Mouse (Mus musculus) liver, adult 2 months (tissue): ENCODE data around the gene AI481877. TPM values are rescaled to one million over a fixed set of nuclear protein-coding genes. Genes with fewer than 3 reads are reported as not detected.

Experiments used
- DNase-seq: peaks from one replicate; pipeline ENCODE4 v3.0.0-alpha.2; 2011; ENCODE audit warnings: low read depth, low spot score; ENCODE audit errors: extremely low read depth
- H3K27ac ChIP-seq: fragments of 200-500 bp; replicated peaks from 2 replicates; pipeline ENCODE4 v1.5.1; 2012; ENCODE audit warnings: low read depth, mild to moderate bottlenecking, control low read depth, inconsistent platforms, low read length; ENCODE audit not compliant: insufficient read depth
- H3K27me3 ChIP-seq: fragments of 200-500 bp; 2 replicates; pipeline ENCODE4 v1.6.1; 2012; ENCODE audit warnings: mild to moderate bottlenecking, moderate library complexity, low read length, inconsistent platforms; ENCODE audit not compliant: control insufficient read depth, insufficient read depth
- H3K36me3 ChIP-seq: fragments of 200-500 bp; 2 replicates; pipeline ENCODE4 v1.6.1; 2012; ENCODE audit warnings: low read length, inconsistent platforms; ENCODE audit not compliant: control insufficient read depth, insufficient read depth
- H3K4me1 ChIP-seq: fragments of 200-500 bp; 2 replicates; pipeline ENCODE4 v1.6.1; 2011; ENCODE audit warnings: low read length; ENCODE audit not compliant: control insufficient read depth, insufficient read depth
- H3K4me3 ChIP-seq: fragments of 200-500 bp; 2 replicates; pipeline ENCODE4 v1.5.1; 2011; ENCODE audit warnings: low read depth, mild to moderate bottlenecking, control low read depth, low read length, moderate library complexity; ENCODE audit not compliant: insufficient read depth
- H3K79me2 ChIP-seq: fragments of 200-500 bp; 2 replicates; pipeline ENCODE4 v1.6.1; 2012; ENCODE audit warnings: inconsistent platforms, mild to moderate bottlenecking, low read length, moderate library complexity; ENCODE audit not compliant: control insufficient read depth, insufficient read depth
- H3K9ac ChIP-seq: fragments of 200-500 bp; 2 replicates; pipeline ENCODE4 v1.6.1; 2012; ENCODE audit warnings: low read depth, mild to moderate bottlenecking, control low read depth, inconsistent platforms, low read length
- CTCF ChIP-seq: fragments of 200-500 bp; IDR thresholded peaks from 2 replicates; pipeline ENCODE4 v1.5.1; 2011; ENCODE audit warnings: low read depth, low read length, control low read depth
- POLR2A ChIP-seq: fragments of 200-500 bp; IDR thresholded peaks from 2 replicates; pipeline ENCODE4 v1.6.1; 2011; ENCODE audit warnings: low read length, control low read depth; ENCODE audit not compliant: insufficient read depth; ENCODE audit errors: extremely low read depth
- WGBS: fragments of 180-500 bp; shearing (Covaris S2); methylation state at CpG from one replicate; pipeline ENCODE4 v1.1.7; 2018; 5-methylcytosine and 5-hydroxymethylcytosine counted together
- polyA plus RNA-seq: library from polyadenylated mRNA; depleted of rRNA; stranded (reverse); fragments of >200 nt; gene quantifications from 2 replicates; pipeline ENCODE4 v1.2.3, GENCODE M21; 2012
- total RNA-seq: library from RNA; depleted of rRNA; stranded (reverse); fragments of >200 nt; gene quantifications from 2 replicates; pipeline ENCODE4 v1.2.3, GENCODE M21; 2014

Gene AI481877
- total and polyA plus RNA-seq, 2 experiments = not detected

- under 1% methylated on average over 84 of the region's 89 CpGs for WGBS
- no peaks in the 10 kb centered on the region for H3K36me3 ChIP-seq
- H3K79me2 ChIP-seq = peaks cover 21% of the 10 kb centered on the region; the same call in 1 of the 2 replicates
- no peak for TF ChIP-seq CTCF
- TF ChIP-seq POLR2A = peak; percentile 80
- peaks cover 23% of the 10 kb centered on the region for H3K4me1 ChIP-seq
- peak; percentile 65 for DNase-seq
- H3K4me3 ChIP-seq = peak within 1 kb of the TSS; percentile 62
- peak within 1 kb of the TSS; percentile 97 for H3K9ac ChIP-seq
- H3K27me3 ChIP-seq = no peaks in the 10 kb centered on the region
- H3K27ac ChIP-seq = peak within 1 kb of the TSS; percentile 96
Observed at GRCm38 (mm10) chr4:59002948-59003805, 135.6 kb downstream of the AI481877 start, which contains the start of gene Gm20503. TSS of gene Gm20503 (plus strand) at chr4:59003210.

- Histone ChIP-seq H3K27ac (no peak overlapping the region), H3K4me1 (peaks cover 11% of the 10 kb centered on the region), H3K27me3 (no peaks in the 10 kb centered on the region), H3K36me3 (no peaks in the 10 kb centered on the region), H3K9ac (no peak overlapping the region), H3K79me2 (peaks cover 12% of the 10 kb centered on the region; the same call in 1 of the 2 replicates), H3K4me3 (no peak overlapping the region)
- TF ChIP-seq CTCF (peak; percentile 35; the same call in 1 of the 2 replicates), POLR2A (no peak)
- 4% methylated on average over 2 of the region's 2 CpGs for WGBS
- DNase-seq = peak; percentile 72
Observed at GRCm38 (mm10) chr4:59000614-59001013, 138.2 kb downstream of the AI481877 start.

- H3K79me2 ChIP-seq = peaks cover 8% of the 10 kb centered on the region; the same call in 1 of the 2 replicates
- TF ChIP-seq POLR2A (no peak), CTCF (peak; percentile 81)
- peaks cover 4% of the 10 kb centered on the region for H3K4me1 ChIP-seq
- H3K27ac ChIP-seq = no peak overlapping the region
- H3K27me3 ChIP-seq = no peaks in the 10 kb centered on the region
- H3K4me3 ChIP-seq = no peak overlapping the region
- WGBS = 0% methylated on average over 2 of the region's 2 CpGs
- peak; percentile 72 for DNase-seq
- H3K9ac ChIP-seq = no peak overlapping the region
- no peaks in the 10 kb centered on the region for H3K36me3 ChIP-seq
Observed at GRCm38 (mm10) chr4:58999686-59000085, 139.1 kb downstream of the AI481877 start.

GRCm38 (mm10) chr4:58998688-58999087 lies 140.1 kb downstream of the AI481877 start:
- Histone ChIP-seq H3K4me1 (peaks cover 2% of the 10 kb centered on the region), H3K27ac (no peak overlapping the region), H3K4me3 (no peak overlapping the region), H3K27me3 (no peaks in the 10 kb centered on the region), H3K36me3 (no peaks in the 10 kb centered on the region), H3K9ac (no peak overlapping the region), H3K79me2 (peaks cover 3% of the 10 kb centered on the region; the same call in 1 of the 2 replicates)
- 76% methylated on average over 1 of the region's 1 CpGs for WGBS
- no peak for TF ChIP-seq CTCF
- TF ChIP-seq POLR2A = no peak
- DNase-seq = no peak

- DNase-seq = no peak
- Histone ChIP-seq H3K36me3 (no peaks in the 10 kb centered on the region), H3K9ac (no peak overlapping the region), H3K4me1 (no peaks in the 10 kb centered on the region), H3K27me3 (0 out of 2 replicates have a peak, but pooled peaks cover 2% of the 10 kb centered on the region), H3K79me2 (no peaks in the 10 kb centered on the region), H3K4me3 (no peak overlapping the region), H3K27ac (no peak overlapping the region)
- TF ChIP-seq CTCF (no peak), POLR2A (no peak)
- WGBS = 38% methylated on average over 5 of the region's 5 CpGs
Observed at GRCm38 (mm10) chr4:58997081-58997480, 141.7 kb downstream of the AI481877 start.
